Mouse (Mus musculus): ENCODE data around the gene Mmp15. TPM values are rescaled to one million over a fixed set of nuclear protein-coding genes. Genes with fewer than 3 reads are reported as not detected.
A peak's percentile ranks its signal among the peaks of the same experiment; 100 is the strongest.

The Mmp15 gene
- polyA plus RNA-seq (2015; fragmentation: Nextera tagmentation; extraction: Ambion mirVana) = 13.8 and 14.8 TPM in 2 replicates

DNA sequence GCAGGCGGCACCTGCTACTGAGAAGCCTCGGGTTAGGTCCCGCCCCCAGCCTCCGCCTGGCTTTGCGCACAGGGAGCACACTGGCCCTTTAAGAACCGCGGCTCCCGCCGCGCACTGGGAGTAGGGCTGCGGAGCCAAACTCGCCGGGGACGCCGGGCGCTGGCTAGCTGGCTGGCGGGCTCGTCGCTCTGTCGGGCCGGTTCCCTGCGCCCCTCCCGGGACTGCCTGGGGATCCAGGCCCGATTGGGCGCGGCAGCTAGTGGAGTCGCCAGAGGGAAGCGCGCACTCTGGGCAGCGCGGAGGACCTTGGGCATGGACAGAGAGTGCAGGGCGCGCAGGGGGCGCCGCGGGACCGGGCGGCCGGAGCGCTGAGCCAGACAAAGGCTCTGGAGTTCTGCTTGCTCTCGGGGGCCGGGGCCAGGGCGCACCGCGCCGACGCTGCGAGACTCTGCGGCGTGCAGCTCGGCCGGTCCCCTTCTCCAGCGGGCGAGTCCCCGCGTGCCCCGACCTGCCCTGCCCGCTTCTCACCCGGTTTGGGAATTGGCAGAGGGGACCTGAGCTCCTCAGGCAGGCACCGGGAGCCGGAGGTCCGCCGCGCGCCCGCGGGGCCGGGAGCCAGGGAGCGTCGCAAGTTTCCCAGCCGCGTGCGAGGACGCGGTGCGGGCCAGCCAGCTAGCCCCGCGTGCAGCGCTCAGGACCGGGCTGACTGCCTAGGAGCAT lies at the start of gene Mmp15:
TSS of gene Mmp15 (plus strand) at position 118 of the 720 bp plus-strand sequence.
- no peaks in the 10 kb centered on the region for H3K36me3 ChIP-seq
- peak; percentile 83 for ATAC-seq
- H3K4me3 ChIP-seq (replicated peaks) = peak within 1 kb of the TSS; percentile 59
- under 1% methylated on average over 78 of the region's 80 CpGs for WGBS
- peak within 1 kb of the TSS; percentile 70 for H3K27ac ChIP-seq
- peak within 1 kb of the TSS; percentile 80 for H3K9ac ChIP-seq
- H3K9me3 ChIP-seq = no peaks in the 10 kb centered on the region
- H3K4me2 ChIP-seq (replicated peaks) = peak within 1 kb of the TSS; percentile 95
- H3K27me3 ChIP-seq (replicated peaks) = no peaks in the 10 kb centered on the region
- peaks cover 34% of the 10 kb centered on the region for H3K4me1 ChIP-seq (replicated peaks)

- Histone ChIP-seq H3K36me3 (no peaks in the 10 kb centered on the region), H3K4me2 (replicated peaks) (no peak overlapping the region), H3K9ac (no peak overlapping the region), H3K4me3 (replicated peaks) (no peak overlapping the region), H3K4me1 (replicated peaks) (no peaks in the 10 kb centered on the region), H3K27ac (no peak overlapping the region), H3K27me3 (replicated peaks) (no peaks in the 10 kb centered on the region), H3K9me3 (no peaks in the 10 kb centered on the region)
- 18% methylated on average over 5 of the region's 5 CpGs for WGBS
- ATAC-seq = 0 out of 2 replicates have a peak, but pooled peaks have one; percentile 63
Observed at GRCm38 (mm10) chr8:95302410-95302809, 49.7 kb upstream of the Mmp15 start.

- no peaks in the 10 kb centered on the region for H3K9me3 ChIP-seq
- 56% methylated on average over 4 of the region's 4 CpGs for WGBS
- no peak overlapping the region for H3K4me2 ChIP-seq (replicated peaks)
- H3K4me3 ChIP-seq (replicated peaks) = no peak overlapping the region
- no peaks in the 10 kb centered on the region for H3K36me3 ChIP-seq
- H3K9ac ChIP-seq = no peak overlapping the region
- H3K4me1 ChIP-seq (replicated peaks) = no peaks in the 10 kb centered on the region
- H3K27ac ChIP-seq = no peak overlapping the region
- 0 out of 2 replicates have a peak, but pooled peaks have one; percentile 34 for ATAC-seq
- H3K27me3 ChIP-seq (replicated peaks) = no peaks in the 10 kb centered on the region
Observed at GRCm38 (mm10) chr8:95305526-95305925, 46.5 kb upstream of the Mmp15 start.

DNA sequence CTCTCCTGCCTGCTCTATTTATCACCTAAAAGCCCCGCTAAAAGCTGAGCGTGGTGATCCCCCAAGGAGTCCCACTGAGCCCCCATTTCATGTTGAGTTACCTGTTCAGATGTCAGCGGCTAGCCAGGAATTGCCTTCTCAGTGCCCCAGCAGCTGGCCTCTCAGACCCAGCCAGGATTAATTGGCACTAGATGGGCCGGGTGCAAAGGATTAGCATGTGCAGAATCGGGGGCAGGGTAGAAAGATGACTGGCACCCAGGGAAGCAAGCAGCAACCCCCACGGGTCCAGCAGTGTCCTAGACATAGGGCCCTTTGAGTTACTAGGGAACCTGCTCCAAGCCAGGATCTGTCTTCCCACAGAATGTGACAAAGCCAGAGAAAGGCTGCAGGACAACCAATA lies 45.6 kb upstream of the Mmp15 start, which contains the start of gene Cngb1:
TSS of gene Cngb1 (minus strand) at position 155 of the 400 bp plus-strand sequence.
- Histone ChIP-seq H3K9me3 (no peaks in the 10 kb centered on the region), H3K4me2 (replicated peaks) (no peak within 1 kb of the TSS), H3K36me3 (no peaks in the 10 kb centered on the region), H3K27me3 (replicated peaks) (no peaks in the 10 kb centered on the region), H3K4me3 (replicated peaks) (no peak within 1 kb of the TSS), H3K9ac (no peak within 1 kb of the TSS), H3K4me1 (replicated peaks) (no peaks in the 10 kb centered on the region), H3K27ac (no peak within 1 kb of the TSS)
- ATAC-seq = no peak
- 48% methylated on average over 6 of the region's 6 CpGs for WGBS

DNA sequence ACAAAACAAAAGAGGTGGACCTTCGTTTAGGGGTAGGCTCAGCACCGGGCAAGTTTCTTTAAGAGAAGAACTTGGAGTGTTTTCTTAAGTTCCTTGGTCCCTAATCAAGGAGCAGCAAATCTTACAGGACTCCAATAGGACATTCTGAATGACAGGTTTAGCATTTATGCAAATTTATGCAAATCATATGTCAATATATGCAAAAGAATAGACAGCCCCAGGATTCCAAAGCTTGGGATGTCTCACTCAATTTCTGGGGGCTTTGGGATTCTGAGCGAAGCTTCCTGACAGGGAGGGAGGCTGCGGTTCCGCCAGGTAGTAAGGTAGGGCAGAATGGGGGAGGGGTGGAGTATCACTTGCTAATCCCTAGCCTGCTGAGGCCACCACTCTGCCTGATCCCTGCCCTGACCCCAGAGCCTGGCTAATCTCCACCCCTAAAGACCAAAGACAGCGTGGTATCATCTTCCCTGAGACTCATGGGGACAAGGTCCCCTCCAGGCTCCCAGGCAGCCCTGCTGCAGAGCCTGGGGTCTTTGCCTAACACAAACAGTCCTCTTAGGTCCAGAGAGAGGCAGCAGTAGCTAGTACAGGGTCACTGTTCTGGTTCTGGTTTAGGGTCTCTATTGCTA lies 41.6 kb upstream of the Mmp15 start, which contains the start of gene Tepp:
TSS of gene Tepp (plus strand) at position 225 of the 629 bp plus-strand sequence.
- Histone ChIP-seq H3K4me2 (replicated peaks) (no peak within 1 kb of the TSS), H3K27ac (no peak within 1 kb of the TSS), H3K4me3 (replicated peaks) (no peak within 1 kb of the TSS), H3K9me3 (no peaks in the 10 kb centered on the region), H3K9ac (no peak within 1 kb of the TSS), H3K4me1 (replicated peaks) (no peaks in the 10 kb centered on the region), H3K36me3 (no peaks in the 10 kb centered on the region), H3K27me3 (replicated peaks) (no peaks in the 10 kb centered on the region)
- no peak for ATAC-seq
- WGBS = 40% methylated on average over 6 of the region's 6 CpGs

- no peaks in the 10 kb centered on the region for H3K27me3 ChIP-seq (replicated peaks)
- no peak overlapping the region for H3K27ac ChIP-seq
- no peak overlapping the region for H3K4me3 ChIP-seq (replicated peaks)
- 70% methylated on average over 18 of the region's 18 CpGs for WGBS
- no peaks in the 10 kb centered on the region for H3K4me1 ChIP-seq (replicated peaks)
- H3K4me2 ChIP-seq (replicated peaks) = no peak overlapping the region
- H3K9ac ChIP-seq = no peak overlapping the region
- no peaks in the 10 kb centered on the region for H3K36me3 ChIP-seq
- H3K9me3 ChIP-seq = no peaks in the 10 kb centered on the region
- no peak for ATAC-seq
Observed at GRCm38 (mm10) chr8:95312836-95313235, 39.2 kb upstream of the Mmp15 start.

DNA sequence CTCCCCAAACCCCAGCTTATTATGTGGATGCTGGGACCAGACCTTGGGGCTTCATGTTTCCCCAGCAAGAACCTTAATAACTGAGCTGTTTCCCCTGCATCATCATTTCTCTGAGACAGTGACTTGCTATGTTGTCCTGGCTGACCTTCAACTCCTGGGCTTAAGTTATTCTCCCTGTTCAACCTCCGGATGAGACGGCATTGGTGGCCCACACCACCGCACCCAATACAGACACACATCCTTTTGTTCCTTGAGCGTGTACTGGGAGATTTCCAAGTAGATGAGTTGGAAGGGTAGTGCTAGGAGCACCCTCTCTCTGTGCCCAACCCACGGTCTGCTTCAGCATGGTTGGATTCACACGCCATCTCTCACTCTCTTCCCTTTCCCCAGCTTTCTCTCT lies 38.2 kb upstream of the Mmp15 start:
- ATAC-seq = no peak
- Histone ChIP-seq H3K9ac (no peak overlapping the region), H3K36me3 (no peaks in the 10 kb centered on the region), H3K4me2 (replicated peaks) (no peak overlapping the region), H3K4me1 (replicated peaks) (no peaks in the 10 kb centered on the region), H3K27ac (no peak overlapping the region), H3K4me3 (replicated peaks) (no peak overlapping the region), H3K9me3 (no peaks in the 10 kb centered on the region), H3K27me3 (replicated peaks) (no peaks in the 10 kb centered on the region)
- 84% methylated on average over 6 of the region's 6 CpGs for WGBS

DNA sequence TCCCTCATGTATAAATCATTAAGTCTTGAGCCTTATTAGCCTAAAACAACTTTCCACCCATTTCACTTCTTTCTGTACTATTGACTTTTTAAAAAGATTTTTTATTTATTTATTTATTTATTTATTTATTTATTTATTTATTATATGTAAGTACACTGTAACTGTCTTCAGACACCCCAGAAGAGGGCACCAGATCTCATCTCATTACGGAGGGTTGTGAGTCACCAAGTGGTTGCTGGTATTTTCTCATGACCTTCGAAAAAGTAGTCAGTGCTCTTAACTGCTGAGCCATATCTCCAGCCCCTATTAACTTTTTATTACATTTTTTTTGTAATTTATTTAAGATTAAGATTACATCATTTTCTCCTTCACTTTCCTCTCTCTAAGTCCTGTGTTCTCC lies 37.4 kb upstream of the Mmp15 start:
- Histone ChIP-seq H3K9ac (no peak overlapping the region), H3K36me3 (no peaks in the 10 kb centered on the region), H3K9me3 (no peaks in the 10 kb centered on the region), H3K4me3 (replicated peaks) (no peak overlapping the region), H3K27me3 (replicated peaks) (no peaks in the 10 kb centered on the region), H3K4me1 (replicated peaks) (peaks cover under 1% of the 10 kb centered on the region; the same call in 1 of the 2 replicates), H3K4me2 (replicated peaks) (no peak overlapping the region), H3K27ac (no peak overlapping the region)
- no peak for ATAC-seq
- WGBS = 76% methylated on average over 2 of the region's 2 CpGs

DNA sequence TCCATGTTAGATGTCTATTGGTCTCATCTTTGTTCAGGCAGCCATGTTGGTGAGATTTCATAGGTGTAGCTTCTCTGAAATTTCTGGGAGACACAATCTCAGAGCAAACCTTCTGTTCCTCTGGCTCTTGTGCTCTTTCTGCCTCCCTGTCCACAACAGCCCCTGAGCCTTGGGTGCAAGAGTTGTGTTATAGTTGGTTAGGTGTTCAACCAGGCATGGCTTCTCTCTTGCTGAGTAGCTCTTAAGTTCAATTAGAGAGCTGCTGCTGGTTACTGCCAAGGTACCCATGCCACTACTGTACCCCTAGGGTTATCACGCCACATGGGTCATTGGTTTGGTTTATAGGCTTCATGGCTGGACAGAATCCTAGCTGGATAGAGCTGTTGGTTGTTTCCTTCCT lies 36.7 kb upstream of the Mmp15 start:
- Histone ChIP-seq H3K36me3 (no peaks in the 10 kb centered on the region), H3K4me1 (replicated peaks) (peaks cover 7% of the 10 kb centered on the region; the same call in 1 of the 2 replicates), H3K27me3 (replicated peaks) (no peaks in the 10 kb centered on the region), H3K9me3 (no peaks in the 10 kb centered on the region), H3K4me2 (replicated peaks) (no peak overlapping the region), H3K9ac (no peak overlapping the region), H3K27ac (no peak overlapping the region), H3K4me3 (replicated peaks) (no peak overlapping the region)
- no peak for ATAC-seq
- WGBS = 89% methylated on average over 1 of the region's 1 CpGs

- Histone ChIP-seq H3K9me3 (no peaks in the 10 kb centered on the region), H3K4me2 (replicated peaks) (peak overlapping the region; percentile 98), H3K9ac (peak overlapping the region; percentile 41), H3K36me3 (peaks cover under 1% of the 10 kb centered on the region; the same call in 1 of the 2 replicates), H3K4me1 (replicated peaks) (peaks cover 15% of the 10 kb centered on the region; the same call in 1 of the 2 replicates), H3K4me3 (replicated peaks) (peak overlapping the region; percentile 45), H3K27me3 (replicated peaks) (no peaks in the 10 kb centered on the region), H3K27ac (no peak overlapping the region)
- peak; percentile 93 for ATAC-seq
- WGBS = 2% methylated on average over 41 of the region's 41 CpGs
Observed at GRCm38 (mm10) chr8:95320224-95321139, 31.6 kb upstream of the Mmp15 start.

DNA sequence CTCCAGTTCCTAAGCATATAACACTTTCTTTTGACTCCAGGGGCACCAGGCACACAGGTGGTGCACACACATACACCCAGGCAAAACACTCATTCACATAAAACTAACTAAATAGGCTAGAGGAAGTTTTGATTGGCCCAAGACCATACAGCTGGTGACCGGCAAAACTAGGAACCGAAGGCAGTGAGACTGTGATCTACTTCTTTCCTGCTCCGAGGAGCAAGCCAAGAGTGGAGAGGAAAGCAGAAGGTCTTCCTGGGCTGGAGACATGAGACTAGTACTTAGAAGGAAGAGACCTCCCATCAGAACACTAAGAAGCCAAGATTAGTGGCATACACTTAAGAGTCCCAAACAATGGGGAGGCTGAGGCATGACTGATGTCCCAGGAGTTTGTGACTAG lies 28.9 kb upstream of the Mmp15 start:
- no peak for ATAC-seq
- Histone ChIP-seq H3K9me3 (no peaks in the 10 kb centered on the region), H3K4me2 (replicated peaks) (no peak overlapping the region), H3K4me3 (replicated peaks) (no peak overlapping the region), H3K36me3 (peaks cover 24% of the 10 kb centered on the region), H3K9ac (no peak overlapping the region), H3K27me3 (replicated peaks) (no peaks in the 10 kb centered on the region), H3K4me1 (replicated peaks) (peaks cover 17% of the 10 kb centered on the region; the same call in 1 of the 2 replicates), H3K27ac (no peak overlapping the region)
- 75% methylated on average over 3 of the region's 3 CpGs for WGBS

- Histone ChIP-seq H3K4me2 (replicated peaks) (no peak overlapping the region), H3K9ac (no peak overlapping the region), H3K9me3 (no peaks in the 10 kb centered on the region), H3K27me3 (replicated peaks) (no peaks in the 10 kb centered on the region), H3K36me3 (peaks cover 37% of the 10 kb centered on the region), H3K4me3 (replicated peaks) (no peak overlapping the region), H3K4me1 (replicated peaks) (peaks cover 17% of the 10 kb centered on the region; the same call in 1 of the 2 replicates), H3K27ac (no peak overlapping the region)
- no peak for ATAC-seq
- WGBS = 74% methylated on average over 5 of the region's 5 CpGs
Observed at GRCm38 (mm10) chr8:95324646-95325045, 27.4 kb upstream of the Mmp15 start.

All from intestine, embryonic 15.5 days (tissue).